Mouse (Mus musculus) stomach, adult 2 months (tissue): ENCODE results near the gene Slc25a5. TPM values are rescaled to one million over a fixed set of nuclear protein-coding genes. Genes with fewer than 3 reads are reported as not detected.

ENCODE experiments used
- polyA plus RNA-seq: library from polyadenylated mRNA; depleted of rRNA; stranded (reverse); fragments of >200 nt; gene quantifications from 2 replicates; pipeline ENCODE4 v1.2.3, GENCODE M21; 2012; rRNA removed

Slc25a5 gene
- 480 and 549 TPM in 2 replicates for polyA plus RNA-seq

GRCm38 (mm10) chrX:36795424-36796162, at the start of gene Slc25a5:
Slc25a5 (plus strand) TSS chrX:36795651.

Other genes starting within 250 kb of the Slc25a5 start
- gene Pgrmc1, start 197.4 kb upstream of the Slc25a5 start, polyA plus RNA-seq, result 52.1 and 74.1 TPM in 2 replicates
- 0.03 and 0.09 TPM in 2 replicates for gene Akap17b, start 150.3 kb upstream of the Slc25a5 start, polyA plus RNA-seq
- gene Slc25a43, start 52.0 kb upstream of the Slc25a5 start, polyA plus RNA-seq, result 0.95 and 1.4 TPM in 2 replicates
- 16.8 and 31.7 TPM in 2 replicates for gene Ube2a, start 78.2 kb downstream of the Slc25a5 start, polyA plus RNA-seq
- gene C330007P06Rik, start 78.5 kb downstream of the Slc25a5 start, polyA plus RNA-seq, result 2.3 and 2.5 TPM in 2 replicates
- 0.02 TPM in 2 replicates for gene Nkrf, start 107.2 kb downstream of the Slc25a5 start, polyA plus RNA-seq
- gene Sept6, start 196.1 kb downstream of the Slc25a5 start, polyA plus RNA-seq, result 2.6 and 3.4 TPM in 2 replicates